Mouse (Mus musculus) heart, adult 18-20 months (tissue): Measurements from ENCODE around the gene Rac2. TPM values are rescaled to one million over a fixed set of nuclear protein-coding genes. Genes with fewer than 3 reads are reported as not detected.
A peak's percentile ranks its signal among the peaks of the same experiment; 100 is the strongest.

Experiments used
- DNase-seq, 2 experiments: peaks; one replicate each; pipeline ENCODE4 v3.0.0; 2021 to 2022; ENCODE audit warnings: mixed read lengths in 1 of 2
- total RNA-seq, 2 experiments: library from RNA; stranded (reverse); gene quantifications; 2 replicates each; pipeline ENCODE4 v1.2.3; 2021

The Rac2 gene
- total RNA-seq, 2 experiments from 2014 or later = 2.2 to 19.1 TPM

DNA sequence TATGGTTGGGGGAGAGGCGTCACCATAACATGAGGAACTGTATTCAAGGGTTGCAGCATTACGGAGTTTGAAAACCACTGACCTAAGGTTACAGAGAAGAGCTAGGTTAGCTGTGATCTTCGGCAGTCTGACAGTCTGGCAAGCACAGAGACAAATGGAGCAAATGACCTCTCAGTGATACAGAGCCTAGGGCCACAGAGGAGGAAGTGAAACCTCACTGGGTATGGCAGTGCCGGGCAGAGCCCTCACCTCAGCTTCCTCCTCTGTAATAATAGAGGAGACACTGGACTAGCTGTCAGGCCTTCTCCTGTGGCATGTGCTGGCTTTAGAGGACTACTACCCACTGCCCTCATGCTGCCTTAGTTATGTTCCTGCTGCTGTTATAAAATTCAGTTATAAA is 16.3 kb upstream of the Rac2 start:
- DNase-seq = peak in 1 of 2 experiments; percentile 70

DNA sequence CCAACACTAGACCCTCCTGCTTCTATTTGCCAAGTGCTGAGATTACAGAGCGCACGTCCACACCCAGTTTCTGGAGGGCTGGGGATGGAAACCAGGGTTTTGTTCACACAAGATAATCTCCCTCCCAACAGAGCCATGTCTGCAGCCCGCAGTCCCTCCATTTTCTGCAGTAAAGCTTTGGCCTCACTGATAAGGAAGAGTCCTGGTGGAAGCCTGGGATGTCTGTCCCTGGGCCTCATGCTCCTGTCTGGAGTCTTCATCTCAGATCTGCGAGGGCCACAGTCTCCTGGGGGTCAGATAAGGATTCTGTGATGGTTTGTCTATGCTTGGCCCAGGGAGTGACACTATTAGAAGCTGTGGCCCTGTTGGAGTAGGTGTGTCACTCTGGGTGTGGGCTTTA is 15.5 kb upstream of the Rac2 start:
- no peak for DNase-seq

DNA sequence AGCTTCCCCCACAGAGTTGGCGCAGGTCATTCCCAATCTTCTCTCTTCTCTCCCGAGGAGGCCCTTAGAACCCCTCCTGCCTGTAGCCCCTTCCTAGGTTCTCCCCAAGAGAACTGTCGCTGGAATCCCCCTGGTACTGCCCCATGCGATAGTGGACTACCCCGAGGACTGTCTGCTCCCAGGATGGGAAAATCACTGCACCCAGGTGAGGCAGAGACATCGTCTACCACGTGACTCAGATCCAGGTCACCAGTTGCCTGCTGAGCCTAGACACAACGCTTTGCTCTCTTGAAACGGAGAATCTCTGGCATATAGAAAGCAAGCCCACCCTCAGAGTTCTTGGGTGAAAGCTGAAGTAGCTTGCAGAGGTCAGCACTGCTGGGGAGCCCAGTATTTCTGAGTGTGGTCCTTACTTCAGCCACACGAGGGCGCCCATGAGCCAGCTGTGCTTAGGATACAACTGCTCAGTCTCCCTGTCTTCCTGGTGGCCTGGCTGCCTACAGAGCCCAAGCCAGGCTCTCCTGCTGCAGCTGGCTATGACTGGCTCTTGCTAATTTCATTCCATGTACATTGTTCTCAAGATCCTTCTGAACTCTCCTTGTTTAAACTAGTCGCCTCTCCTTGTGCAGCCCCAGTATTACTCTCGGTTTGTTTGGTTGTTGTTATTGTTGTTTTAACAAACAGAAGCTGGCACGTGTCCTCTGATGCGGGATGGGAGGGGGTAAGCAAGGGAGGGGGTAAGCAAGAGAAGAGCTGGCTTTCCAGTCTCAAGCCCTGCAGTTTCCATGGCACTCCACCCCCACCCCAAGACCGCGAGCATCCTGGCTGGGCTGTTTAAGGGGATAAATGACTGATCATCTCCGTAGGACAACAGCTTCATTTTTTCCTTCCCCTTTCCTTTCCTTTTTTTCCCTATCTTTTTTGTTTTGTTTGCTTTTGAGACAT is 14.7 kb upstream of the Rac2 start:
- peak; percentile 83 to 93 for DNase-seq

DNA sequence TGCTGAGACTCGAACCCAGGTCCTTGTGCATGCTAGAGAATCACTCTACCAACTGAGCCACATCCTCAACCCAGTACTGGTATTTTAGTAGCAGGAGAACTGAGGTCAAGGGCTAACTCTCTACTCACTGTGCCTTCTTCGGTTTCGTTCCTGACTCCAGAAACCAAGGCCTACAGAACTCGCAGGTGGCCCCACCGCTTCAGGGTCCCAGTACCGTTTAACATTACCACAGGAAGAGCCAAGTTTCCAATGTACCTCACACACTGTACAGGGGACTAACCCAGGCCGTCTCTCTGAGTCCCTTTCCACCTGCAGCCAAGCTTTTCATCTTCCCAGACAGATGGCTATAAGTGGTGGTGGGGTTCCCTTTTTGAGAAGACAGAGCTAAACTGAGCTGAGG is 12.8 kb upstream of the Rac2 start:
- DNase-seq = no peak

DNA sequence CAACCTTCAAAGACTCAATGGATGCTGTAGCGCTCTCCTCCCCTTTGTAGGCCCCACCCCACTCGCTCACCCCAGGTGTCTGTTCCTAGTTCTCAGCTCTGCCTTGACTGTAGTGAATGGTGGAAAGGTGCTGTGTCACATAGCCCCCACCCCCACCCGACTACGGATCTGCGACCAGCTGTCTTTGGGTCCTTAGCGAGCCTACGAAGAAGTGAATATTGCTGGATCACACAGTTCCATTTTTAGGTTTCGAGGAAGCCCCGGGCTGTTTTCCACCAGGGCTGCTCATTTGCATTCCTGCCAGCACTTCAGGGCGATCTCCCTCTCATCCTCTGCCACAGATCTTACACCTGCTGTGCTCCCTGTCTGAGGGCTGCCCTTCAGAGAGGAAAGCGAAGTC is 10.8 kb upstream of the Rac2 start:
- peak in 1 of 2 experiments; percentile 30 for DNase-seq

DNA sequence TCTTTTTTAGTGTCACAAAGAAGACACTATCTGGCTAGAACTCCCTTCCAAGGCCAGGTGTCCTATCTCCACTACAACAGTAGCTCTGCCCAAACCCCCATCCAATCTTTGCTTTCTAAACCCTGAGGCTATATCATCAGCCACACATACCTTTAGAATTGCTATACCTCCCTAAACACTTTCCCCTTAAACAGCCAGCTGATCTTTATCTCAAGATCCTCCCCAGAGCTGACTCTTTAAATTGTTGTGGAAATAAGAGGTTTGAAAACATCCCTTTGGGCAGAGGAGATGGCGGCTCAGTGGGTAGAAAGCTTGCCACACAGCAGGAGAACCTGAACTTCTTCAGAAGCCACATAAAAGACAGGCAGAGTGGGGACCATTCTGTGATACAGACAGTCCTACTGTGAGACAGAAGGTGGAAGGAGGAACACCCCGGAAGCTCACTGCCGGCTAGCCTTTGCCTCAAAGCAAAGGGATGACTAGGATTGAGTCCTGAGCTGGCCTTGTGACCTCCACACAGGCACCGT is 3.8 kb upstream of the Rac2 start:
- DNase-seq = no peak

DNA sequence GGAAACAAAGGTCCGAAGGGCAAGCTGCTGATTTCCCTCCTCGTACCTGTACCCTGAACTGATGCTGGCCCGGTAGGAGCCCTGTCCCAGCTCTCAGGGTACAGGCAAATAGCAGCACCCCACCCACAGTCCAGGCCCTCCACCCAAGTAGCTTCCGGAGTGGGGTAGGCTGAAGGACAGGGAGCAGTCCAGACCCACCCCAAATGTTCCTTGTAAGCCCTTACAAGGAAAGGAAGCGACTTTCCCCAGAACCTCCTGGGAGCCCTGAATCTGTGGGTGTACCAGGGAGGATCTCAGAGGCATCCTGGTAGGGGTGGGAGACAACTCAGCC is 348 bp downstream of the Rac2 start:
- no peak for DNase-seq

DNA sequence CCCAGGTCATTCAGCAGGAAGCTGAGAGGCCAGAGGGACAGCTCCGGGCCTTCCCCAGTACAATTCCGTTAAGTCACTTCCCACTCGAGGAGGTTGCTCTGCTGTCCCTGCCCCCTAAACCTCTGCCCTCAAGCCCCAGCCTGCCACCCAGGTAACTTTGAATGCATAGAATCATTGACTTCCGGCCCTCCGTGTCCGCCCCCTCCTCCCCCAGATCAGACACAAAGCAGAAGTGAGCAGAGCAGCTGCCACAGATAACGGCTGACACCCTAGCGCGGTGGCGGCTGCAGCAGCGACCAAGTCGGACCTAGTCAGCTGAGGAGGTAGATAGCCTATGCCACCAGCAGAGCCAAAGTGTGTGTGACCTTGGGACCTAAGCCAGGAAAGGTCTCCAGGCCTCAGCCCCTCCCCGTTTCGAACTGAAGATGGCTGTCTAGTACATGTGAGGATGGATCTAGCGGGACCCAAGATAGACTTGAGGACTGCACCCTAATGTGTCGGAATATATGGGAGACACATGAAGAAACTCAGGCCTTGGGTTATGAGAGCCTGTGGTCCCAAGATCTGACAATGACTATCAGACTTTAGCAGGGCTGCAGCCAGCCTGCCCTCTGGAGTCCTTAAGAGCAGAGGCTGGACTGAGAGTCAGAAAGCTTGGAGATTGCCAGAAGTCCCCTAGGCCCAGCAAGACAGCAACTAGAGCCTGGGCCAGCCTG is 871 bp downstream of the Rac2 start:
- peak; percentile 31 to 59 for DNase-seq

DNA sequence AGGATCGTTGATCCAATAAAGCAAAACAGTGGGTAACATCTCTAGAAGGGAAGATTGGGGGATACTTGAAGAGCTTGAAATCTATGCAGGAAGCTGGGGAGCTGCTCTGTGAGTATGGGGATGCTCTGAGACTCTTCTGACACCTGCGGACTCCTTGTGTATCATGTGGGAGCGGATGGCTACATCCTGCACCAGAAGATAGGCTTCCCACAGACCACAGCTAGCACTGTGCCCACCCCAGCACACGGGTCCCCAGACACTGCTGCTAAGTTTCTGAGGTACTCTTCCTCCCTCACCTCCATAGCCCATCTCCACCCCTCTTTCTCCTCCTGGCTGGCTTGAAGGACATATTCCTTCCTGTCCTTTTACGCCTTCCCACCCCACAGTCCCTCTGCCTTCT is 2.4 kb downstream of the Rac2 start:
- no peak for DNase-seq

DNA sequence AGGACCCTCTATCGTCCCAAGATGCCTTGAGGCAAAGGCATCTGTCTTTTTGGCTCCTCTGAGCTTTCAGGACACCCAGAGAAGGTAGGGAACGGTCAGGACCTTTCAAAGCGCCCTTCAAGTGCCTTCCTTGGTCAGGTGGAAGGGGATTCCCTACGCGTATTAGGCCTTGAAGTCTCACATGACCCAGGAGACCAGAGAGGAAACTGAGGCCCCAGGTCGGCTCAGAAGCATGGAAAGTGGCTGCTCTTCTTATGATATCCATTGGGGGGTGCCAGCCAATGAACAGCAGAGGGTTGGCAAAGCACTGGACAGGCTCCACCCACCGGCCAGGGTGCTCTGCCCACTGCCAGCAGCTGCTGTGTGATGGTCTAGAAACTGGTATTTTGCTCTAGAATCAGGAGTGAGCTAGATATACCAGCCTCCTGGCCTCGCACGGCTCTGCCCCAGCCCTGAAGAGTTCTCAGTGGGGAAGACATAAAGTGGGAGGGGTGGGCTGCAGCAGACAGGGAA is 4.9 kb downstream of the Rac2 start:
- no peak for DNase-seq

DNA sequence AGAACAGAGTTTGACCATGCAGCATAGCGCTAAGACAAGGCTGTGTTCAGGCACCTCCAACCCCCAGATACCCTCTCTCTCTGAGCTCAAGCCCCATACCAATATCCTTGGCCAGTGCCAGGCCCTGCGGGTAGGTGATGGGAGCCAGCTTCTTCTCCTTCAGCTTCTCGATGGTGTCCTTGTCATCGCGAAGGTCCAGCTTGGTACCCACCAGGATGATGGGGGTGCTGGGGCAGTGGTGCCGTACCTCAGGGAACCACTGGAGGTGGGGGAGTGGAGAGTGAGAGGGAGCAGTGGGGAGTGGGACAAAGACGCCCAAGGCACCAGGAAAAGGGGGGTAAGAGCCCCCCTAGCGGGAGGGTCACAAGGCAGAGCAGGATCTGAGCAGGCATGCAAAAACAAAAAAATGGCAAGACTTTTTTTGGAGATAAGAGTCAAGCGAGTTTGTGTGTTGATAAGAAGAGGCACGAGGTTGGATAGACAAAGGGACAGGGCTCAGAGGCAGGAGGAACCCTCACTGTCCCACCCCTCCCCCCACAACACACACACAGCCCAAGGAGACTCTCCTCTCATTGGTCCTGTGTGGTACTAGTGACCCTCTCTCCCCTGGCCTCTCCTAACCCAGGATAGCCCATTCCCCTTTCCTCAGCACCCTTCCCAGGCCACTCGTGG is 7.7 kb downstream of the Rac2 start:
- no peak for DNase-seq

DNA sequence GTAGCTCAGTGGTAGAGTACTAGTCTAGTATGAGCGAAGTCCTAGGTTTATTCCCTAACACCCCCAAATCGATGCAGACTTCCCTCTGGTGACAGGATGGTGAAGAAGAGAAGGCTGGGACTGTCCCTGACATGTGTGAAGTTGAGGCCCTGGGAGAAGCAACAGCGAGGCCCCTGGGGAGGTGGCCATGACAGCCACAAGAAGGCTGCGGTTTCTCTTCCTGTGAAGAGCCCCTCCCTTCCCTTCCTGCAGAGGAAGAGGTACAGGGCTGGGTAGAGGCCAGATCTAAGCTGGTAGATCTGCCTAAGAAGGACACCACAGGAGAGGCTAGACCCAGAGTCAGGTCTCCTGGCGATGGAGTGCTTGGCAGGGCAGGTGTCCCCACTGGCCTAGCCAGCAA is 8.6 kb downstream of the Rac2 start:
- DNase-seq = peak in 1 of 2 experiments; percentile 36

DNA sequence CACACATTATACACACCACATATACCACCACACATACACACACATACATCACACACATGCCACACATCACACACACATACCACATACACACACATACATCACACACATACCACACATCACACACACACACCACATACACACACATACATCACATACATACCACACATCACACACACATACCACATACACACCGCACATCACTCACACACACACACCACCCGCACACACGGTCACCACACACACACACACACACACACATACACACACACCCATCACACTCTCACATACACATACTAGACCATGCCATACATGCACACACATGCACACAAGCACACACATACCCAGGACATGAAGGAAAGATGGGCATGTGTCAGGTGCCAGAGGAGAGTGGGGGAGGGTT is 9.2 kb downstream of the Rac2 start:
- DNase-seq = no peak

DNA sequence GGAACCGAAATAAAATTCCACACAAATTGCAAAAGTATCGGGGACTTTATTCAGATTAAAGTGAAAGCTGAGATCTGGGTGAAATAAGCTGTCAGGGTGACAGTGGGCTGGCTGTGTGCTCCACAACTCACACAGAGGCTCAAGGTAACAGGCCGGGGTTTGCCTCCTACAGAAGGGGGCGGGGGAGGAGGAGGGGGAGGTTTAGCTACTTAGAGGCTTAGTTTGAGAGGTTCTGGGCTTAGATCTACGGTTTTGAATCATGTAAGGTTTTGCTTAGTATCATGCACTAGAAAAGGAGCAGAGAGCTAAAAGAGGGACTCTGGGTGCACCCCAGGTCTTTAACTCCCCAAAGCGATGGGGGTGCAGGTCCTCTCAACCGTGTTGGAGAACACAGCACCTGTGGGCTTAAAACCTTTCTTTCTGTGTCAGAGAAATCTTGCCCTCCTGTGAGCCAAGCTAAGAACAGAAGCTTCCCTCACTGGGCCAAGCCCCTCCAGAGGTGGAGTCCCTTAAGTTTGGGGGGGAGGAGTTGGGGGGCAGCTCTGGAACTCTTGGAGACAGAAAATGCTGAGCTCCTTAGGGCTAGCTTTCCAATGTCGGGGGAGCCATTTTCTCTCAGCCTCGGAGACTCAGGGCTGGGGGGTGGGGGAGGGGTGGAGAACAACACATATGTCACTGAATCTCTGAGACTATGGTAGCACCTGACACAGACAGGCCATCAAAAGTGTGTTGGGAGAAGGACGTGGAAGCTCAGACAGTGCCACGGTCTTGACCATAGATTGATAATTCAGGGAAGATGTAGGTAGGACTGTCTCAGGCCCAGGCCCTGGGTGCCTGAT is 13.2 kb downstream of the Rac2 start:
- DNase-seq = no peak

DNA sequence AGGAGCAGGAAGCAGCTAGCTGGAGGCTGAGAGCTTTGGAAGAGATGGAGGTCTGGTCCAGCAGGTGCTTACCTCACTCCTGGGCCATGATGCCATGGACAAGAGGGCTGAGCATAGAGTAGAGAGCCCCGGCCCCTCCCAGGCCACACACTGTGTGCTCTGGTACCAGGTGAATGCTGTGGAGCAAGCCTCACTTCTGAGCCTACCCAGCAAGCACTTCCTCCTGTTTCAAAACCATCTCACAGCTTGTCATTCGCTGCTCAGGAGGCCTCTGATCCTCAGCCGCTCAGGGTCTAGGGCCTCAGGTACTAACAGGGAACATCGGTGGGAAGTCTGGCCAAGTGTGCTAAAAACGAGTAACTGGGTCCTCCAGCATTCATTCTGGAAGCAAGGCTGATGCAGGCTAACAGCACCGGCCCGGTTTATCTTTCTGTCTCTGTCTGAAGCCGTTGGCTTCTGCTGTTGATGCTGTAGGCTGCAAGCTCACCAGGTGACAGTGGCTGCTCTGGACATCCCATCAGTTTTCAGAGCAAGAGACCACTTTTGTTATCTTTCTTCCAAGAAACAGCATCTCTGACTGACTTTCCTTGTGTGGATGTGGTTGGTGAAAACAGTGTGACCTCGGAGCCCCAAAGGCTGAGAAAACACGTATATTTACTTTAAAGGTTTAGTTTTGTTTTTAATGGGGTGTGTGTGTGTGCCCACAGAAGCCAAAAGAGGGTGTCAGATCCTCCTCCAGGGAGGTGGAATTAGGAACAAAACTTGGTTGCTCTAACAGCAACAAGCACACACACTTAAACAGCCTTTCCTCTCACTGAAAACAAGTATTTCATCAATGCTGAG is 14.7 kb downstream of the Rac2 start:
- no peak for DNase-seq

DNA sequence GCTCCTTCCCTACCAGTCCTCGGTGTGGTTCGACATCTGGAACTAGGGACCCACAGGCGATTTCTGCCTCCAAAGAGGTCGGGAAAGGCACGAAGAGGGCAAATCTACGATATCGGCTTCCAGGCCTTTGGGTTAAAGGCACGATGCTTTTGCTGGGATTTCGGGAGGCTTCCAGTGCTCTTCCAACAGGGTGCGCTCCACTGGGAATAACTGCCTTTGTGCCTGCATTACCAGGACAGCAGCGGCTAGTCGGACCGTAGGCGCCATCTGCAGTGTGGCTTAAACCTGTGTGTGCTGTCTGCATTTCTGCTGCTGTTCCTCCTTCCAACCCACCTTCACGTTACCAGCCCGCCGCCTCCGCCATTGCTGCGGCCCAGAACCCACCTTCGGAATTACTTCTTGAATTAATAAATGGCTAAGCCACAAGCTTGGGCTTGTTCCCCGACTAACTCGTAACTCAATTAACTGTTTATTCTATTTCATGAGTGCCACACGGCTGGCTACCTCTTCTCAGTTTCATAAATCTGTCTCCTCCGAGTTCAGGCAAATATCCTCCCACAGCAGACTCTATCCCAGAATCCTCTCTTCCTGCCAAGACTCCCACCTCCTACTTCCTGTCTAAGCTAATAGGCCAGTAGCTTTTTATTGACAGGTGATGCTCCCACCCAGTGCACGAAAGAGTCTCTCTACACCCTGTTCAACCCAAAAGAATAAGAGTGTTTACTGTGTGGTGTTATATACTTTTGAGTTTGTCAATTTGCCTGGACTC is 17.9 kb downstream of the Rac2 start:
- peak; percentile 17 to 19 for DNase-seq

DNA sequence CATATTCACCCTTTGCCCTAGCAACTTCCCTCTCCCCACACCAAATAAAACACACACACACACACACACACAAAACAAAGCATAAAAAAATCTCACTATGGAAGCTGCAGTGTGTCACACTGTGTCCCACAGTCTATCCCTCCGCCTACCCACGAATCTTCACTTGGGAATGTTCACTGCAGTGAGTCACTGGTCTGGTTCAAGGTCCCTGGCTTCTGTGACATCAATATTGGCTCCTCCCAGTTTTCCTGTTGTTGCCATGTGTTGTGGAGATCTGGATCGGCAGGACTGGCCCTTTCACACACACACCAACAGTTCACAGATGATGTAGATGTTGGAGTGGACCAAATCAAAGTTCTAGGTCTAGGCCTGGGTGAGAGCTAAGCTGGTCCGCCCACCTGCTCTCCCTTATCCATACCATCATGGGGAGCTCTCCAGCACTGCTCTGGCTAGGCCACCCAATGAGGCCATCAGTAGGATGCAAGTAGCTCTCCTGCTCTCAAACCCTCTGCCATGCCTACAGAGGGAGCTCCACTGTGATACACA is 23.3 kb downstream of the Rac2 start:
- DNase-seq = no peak

DNA sequence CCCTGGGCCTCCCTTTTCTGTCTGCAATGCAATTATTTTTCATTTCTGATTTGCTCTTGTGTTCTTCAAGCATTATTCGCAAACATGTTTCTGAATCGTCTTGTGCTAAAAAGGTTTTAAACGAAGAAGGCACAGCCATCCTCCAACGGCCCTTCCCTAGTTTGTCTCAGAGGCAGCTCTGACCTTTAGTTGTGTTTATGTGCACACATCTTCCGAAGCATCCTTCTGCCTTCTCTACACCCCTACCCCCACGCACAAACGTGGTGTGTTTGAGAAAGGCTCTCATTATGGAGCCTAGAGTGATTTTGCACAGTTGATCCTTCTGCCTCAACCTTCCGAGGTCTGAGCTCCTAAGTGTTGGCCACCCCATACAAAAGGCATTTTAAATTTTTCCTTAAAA is 23.9 kb downstream of the Rac2 start:
- DNase-seq = no peak

DNA sequence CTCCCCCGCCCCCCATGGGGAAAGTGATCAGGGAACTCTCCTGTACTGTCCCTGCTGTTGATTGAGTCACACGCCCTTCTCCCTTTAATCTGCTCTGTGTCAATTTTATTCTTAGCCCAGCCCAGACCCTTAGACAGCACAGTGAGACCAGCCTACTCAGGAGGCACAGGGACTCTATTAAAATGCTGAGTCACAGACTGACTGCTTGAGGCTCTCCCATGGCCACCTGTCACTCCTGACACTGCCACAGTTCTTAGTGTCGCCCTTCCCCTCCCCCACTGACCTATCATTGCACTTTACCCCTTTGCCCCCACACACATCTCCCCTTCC is 24.3 kb downstream of the Rac2 start:
- DNase-seq = no peak
